Mouse (Mus musculus): Measurements from ENCODE around the gene Gmeb1.
A peak's percentile ranks its signal among the peaks of the same experiment; 100 is the strongest.

- TF ChIP-seq CTCF (IDR thresholded peaks at IDR 0.05 in 2 of 3, conservative IDR thresholded peaks at IDR 0.05 in 1 of 3; ENCODE audit: control insufficient read depth in 1 of 3, insufficient read depth in 1 of 3, low read depth in 2 of 3, low read length in 3 of 3, poor library complexity in 1 of 3, severe bottlenecking in 1 of 3) (no peak), SMC3 (IDR thresholded peaks at IDR 0.05; ENCODE audit: low read depth, low read length) (no peak), TAL1 (IDR thresholded peaks at IDR 0.05; ENCODE audit: low read length) (peak; percentile 90), POLR2A (IDR thresholded peaks at IDR 0.05; ENCODE audit: control insufficient read depth in 1 of 2, insufficient read depth in 1 of 2, low read depth in 1 of 2, low read length in 2 of 2, poor library complexity in 1 of 2) (no peak), NRF1 (IDR thresholded peaks at IDR 0.05; ENCODE audit: insufficient read depth, low read depth, low read length, poor library complexity, severe bottlenecking) (no peak), ETS1 (IDR thresholded peaks at IDR 0.05; ENCODE audit: low read depth, low read length) (peak; percentile 49; the same call in 1 of the 2 replicates), MEF2A (IDR thresholded peaks at IDR 0.05; ENCODE audit: extremely low read depth, insufficient replicate concordance, low read depth, low read length, poor library complexity, severe bottlenecking) (no peak), EP300 (IDR thresholded peaks at IDR 0.05; ENCODE audit: low read depth in 1 of 2, low read length in 2 of 2) (peak; percentile 7 to 58; a peak in 1 of 4 replicates), USF2 (IDR thresholded peaks at IDR 0.05; ENCODE audit: borderline replicate concordance in 1 of 2, insufficient read depth in 1 of 2, low read depth in 1 of 2, low read length in 2 of 2) (no peak)
Measured at GRCm38 (mm10) chr4:132241208-132241607, 20.2 kb downstream of the Gmeb1 start.

Measured in MEL (cell line).